Mouse (Mus musculus): ENCODE results near the gene Iqub. TPM values are rescaled to one million over a fixed set of nuclear protein-coding genes. Genes with fewer than 3 reads are reported as not detected.

Iqub gene
- polyA plus RNA-seq (2015; fragmentation: Nextera tagmentation; extraction: Ambion mirVana), result 1.8 and 3.6 TPM in 2 replicates

GRCm38 (mm10) chr6:24514552-24515284 lies at the start of gene Iqub:
Gene Iqub (minus strand): TSS chr6:24515067.
- 0 out of 2 replicates have a peak within 1 kb of the TSS, but pooled peaks have one; percentile 30 for H3K27ac ChIP-seq
- peak; percentile 90 for ATAC-seq (ENCODE audit: low FRiP score)
- no peaks in the 10 kb centered on the region for H3K27me3 ChIP-seq
- no peaks in the 10 kb centered on the region for H3K9me3 ChIP-seq
- 25% methylated on average over 13 of the region's 13 CpGs for WGBS
- peak within 1 kb of the TSS; percentile 43 for H3K4me2 ChIP-seq
- peak within 1 kb of the TSS; percentile 55 for H3K9ac ChIP-seq
- peaks cover 9% of the 10 kb centered on the region for H3K4me1 ChIP-seq (replicated peaks)
- peak within 1 kb of the TSS; percentile 12; the same call in 1 of the 2 replicates for H3K4me3 ChIP-seq
- peaks cover 15% of the 10 kb centered on the region for H3K36me3 ChIP-seq

- 81% methylated on average over 9 of the region's 9 CpGs for WGBS
- Histone ChIP-seq H3K36me3 (no peaks in the 10 kb centered on the region), H3K4me1 (replicated peaks) (no peaks in the 10 kb centered on the region), H3K4me2 (no peak overlapping the region), H3K9ac (no peak overlapping the region), H3K4me3 (no peak overlapping the region), H3K27me3 (no peaks in the 10 kb centered on the region), H3K27ac (no peak overlapping the region), H3K9me3 (no peaks in the 10 kb centered on the region)
- no peak for ATAC-seq (ENCODE audit: low FRiP score)
Measured at GRCm38 (mm10) chr6:24564081-24564480, 49.2 kb upstream of the Iqub start.

DNA sequence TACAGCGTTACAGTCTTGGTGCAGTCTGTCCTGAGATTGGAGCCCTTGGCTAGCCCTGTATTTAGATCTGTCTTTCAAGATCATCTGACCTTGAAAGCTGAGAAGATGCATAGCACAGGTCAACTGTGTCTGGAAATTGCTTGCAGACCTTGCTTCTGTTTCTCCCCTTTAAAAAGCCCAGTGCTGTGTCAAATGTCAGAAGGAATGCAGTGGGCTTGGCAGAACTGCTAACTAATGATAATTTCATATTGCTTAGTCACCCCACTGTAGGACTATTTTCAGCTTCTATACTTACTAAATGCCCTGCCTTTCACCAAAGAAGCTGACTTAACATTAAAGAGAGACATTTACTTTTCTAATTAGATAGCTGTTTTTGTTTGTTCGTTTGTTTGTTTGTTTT lies 40.6 kb upstream of the Iqub start:
- no peaks in the 10 kb centered on the region for H3K4me1 ChIP-seq (replicated peaks)
- H3K27ac ChIP-seq, result no peak overlapping the region
- H3K27me3 ChIP-seq, result no peaks in the 10 kb centered on the region
- no peaks in the 10 kb centered on the region for H3K9me3 ChIP-seq
- no peak overlapping the region for H3K9ac ChIP-seq
- H3K4me2 ChIP-seq, result no peak overlapping the region
- H3K4me3 ChIP-seq, result no peak overlapping the region
- H3K36me3 ChIP-seq, result no peaks in the 10 kb centered on the region
- WGBS, result 86% methylated on average over 2 of the region's 2 CpGs
- no peak for ATAC-seq (ENCODE audit: low FRiP score)

DNA sequence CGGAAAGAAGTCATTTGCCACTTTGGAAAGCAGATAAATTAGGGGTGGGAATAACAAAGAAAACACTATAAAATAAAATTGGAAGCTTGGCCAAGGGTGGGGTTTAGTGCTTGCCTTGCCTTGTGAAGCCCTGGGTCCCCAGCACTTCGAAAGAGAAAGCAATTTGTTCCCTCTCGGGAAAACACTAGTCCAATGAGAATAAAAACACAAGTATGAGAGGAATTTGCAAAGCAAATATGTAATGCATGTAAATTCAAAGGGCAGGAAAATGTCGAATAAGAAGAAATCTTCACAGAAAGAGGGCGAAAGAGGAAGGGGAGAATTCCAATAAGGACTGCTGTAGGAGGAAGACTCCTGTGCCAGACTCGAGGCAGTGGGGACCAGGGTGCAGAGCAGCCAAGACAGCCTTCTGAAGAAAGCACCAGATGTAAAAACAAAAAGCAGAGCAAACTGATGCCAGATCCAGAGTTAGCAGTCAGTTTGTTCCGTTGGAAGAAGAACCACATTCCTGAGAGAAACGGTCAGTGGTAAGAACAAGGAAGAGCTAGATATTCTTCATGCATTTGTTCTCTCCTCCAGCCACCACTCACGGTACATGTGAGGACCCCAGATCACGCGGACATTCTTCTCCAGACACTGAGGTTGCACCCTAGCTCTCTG lies 39.7 kb upstream of the Iqub start:
- Histone ChIP-seq H3K4me1 (replicated peaks) (no peaks in the 10 kb centered on the region), H3K9ac (no peak overlapping the region), H3K4me2 (no peak overlapping the region), H3K27me3 (no peaks in the 10 kb centered on the region), H3K27ac (no peak overlapping the region), H3K9me3 (no peaks in the 10 kb centered on the region), H3K4me3 (no peak overlapping the region), H3K36me3 (no peaks in the 10 kb centered on the region)
- no peak for ATAC-seq (ENCODE audit: low FRiP score)
- WGBS, result 80% methylated on average over 11 of the region's 11 CpGs

GRCm38 (mm10) chr6:24552046-24552445 lies 37.2 kb upstream of the Iqub start:
- 86% methylated on average over 7 of the region's 7 CpGs for WGBS
- Histone ChIP-seq H3K27ac (no peak overlapping the region), H3K27me3 (no peaks in the 10 kb centered on the region), H3K36me3 (no peaks in the 10 kb centered on the region), H3K4me1 (replicated peaks) (no peaks in the 10 kb centered on the region), H3K4me2 (no peak overlapping the region), H3K9me3 (no peaks in the 10 kb centered on the region), H3K9ac (no peak overlapping the region), H3K4me3 (no peak overlapping the region)
- no peak for ATAC-seq (ENCODE audit: low FRiP score)

GRCm38 (mm10) chr6:24549801-24550200 lies 34.9 kb upstream of the Iqub start:
- no peaks in the 10 kb centered on the region for H3K9me3 ChIP-seq
- H3K36me3 ChIP-seq, result no peaks in the 10 kb centered on the region
- H3K4me2 ChIP-seq, result no peak overlapping the region
- no peak overlapping the region for H3K9ac ChIP-seq
- H3K27ac ChIP-seq, result no peak overlapping the region
- no peaks in the 10 kb centered on the region for H3K27me3 ChIP-seq
- H3K4me3 ChIP-seq, result no peak overlapping the region
- no peak for ATAC-seq (ENCODE audit: low FRiP score)
- no peaks in the 10 kb centered on the region for H3K4me1 ChIP-seq (replicated peaks)
- WGBS, result 81% methylated on average over 2 of the region's 2 CpGs

GRCm38 (mm10) chr6:24546716-24547420 lies 32.0 kb upstream of the Iqub start:
- Histone ChIP-seq H3K27ac (no peak overlapping the region), H3K4me2 (no peak overlapping the region), H3K36me3 (no peaks in the 10 kb centered on the region), H3K4me3 (no peak overlapping the region), H3K27me3 (no peaks in the 10 kb centered on the region), H3K9me3 (no peaks in the 10 kb centered on the region), H3K9ac (no peak overlapping the region), H3K4me1 (replicated peaks) (no peaks in the 10 kb centered on the region)
- 96% methylated on average over 1 of the region's 1 CpGs for WGBS
- ATAC-seq (ENCODE audit: low FRiP score), result no peak

DNA sequence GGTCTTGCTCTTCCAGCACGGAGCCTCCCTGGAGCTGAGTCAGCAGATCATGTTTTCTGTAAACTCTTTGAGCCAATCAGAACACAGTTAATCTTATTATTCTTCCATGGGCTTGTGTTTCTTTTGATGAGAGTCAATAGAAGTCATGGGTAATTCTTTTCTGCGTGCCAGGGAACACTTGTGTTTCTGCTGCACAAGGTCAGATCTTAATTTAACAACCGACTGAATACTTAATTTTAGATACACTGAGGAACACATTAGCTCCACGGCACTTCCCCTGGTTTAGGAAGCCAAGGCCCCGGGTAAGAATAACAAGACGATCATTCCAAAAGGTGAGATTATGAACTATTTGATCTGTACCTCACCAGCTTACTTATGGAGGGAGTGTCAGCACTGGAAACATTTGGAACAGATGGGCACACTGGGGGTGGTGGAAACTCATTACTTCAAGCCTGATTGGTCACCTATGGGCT lies 28.3 kb upstream of the Iqub start:
- 69% methylated on average over 6 of the region's 6 CpGs for WGBS
- Histone ChIP-seq H3K4me3 (no peak overlapping the region), H3K27me3 (no peaks in the 10 kb centered on the region), H3K4me1 (replicated peaks) (no peaks in the 10 kb centered on the region), H3K36me3 (no peaks in the 10 kb centered on the region), H3K9ac (no peak overlapping the region), H3K27ac (no peak overlapping the region), H3K4me2 (no peak overlapping the region), H3K9me3 (no peaks in the 10 kb centered on the region)
- ATAC-seq (ENCODE audit: low FRiP score), result 0 out of 2 replicates have a peak, but pooled peaks have one; percentile 32

DNA sequence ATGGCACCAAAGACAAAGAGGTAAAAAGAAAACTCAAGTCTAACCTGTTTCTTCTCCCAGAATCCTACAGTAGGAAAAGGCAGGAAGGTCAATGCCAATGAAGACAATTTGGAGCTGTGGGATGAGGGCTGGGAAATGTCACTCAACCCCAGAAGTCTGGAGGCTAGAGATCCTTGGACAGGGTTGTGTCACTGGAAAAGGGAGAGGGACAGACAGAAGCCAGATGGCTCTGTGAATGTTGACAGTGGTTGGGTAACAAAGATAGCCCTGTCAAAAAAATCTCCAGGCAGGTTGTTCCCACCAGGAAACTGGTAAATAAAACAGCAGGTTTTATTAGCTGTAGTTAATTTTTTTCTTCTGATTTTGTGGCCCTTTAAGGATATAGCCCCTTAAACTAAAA lies 27.5 kb upstream of the Iqub start:
- H3K9ac ChIP-seq, result no peak overlapping the region
- H3K27ac ChIP-seq, result no peak overlapping the region
- no peaks in the 10 kb centered on the region for H3K9me3 ChIP-seq
- no peak overlapping the region for H3K4me2 ChIP-seq
- H3K27me3 ChIP-seq, result no peaks in the 10 kb centered on the region
- no peak overlapping the region for H3K4me3 ChIP-seq
- H3K4me1 ChIP-seq (replicated peaks), result no peaks in the 10 kb centered on the region
- ATAC-seq (ENCODE audit: low FRiP score), result no peak
- H3K36me3 ChIP-seq, result no peaks in the 10 kb centered on the region

DNA sequence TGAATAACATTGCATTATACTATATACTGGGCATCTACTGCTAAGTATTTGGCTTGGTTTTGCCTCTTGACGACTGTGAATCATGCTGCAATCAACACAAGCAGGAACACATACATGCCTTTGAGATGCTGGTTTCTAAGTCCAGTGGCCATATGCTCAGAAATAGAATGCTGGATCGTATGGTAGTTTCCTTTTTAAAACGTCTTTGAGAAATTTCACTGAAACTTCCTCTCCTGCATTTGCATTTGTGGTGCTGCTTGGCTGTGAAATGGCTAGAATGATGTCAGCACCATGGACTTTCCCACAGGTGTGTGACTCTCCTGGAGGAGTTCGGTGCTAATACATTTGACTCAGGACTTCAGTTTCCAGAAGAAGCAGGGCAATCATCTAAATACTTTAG lies 25.2 kb upstream of the Iqub start:
- no peak overlapping the region for H3K4me2 ChIP-seq
- no peak overlapping the region for H3K9ac ChIP-seq
- H3K4me3 ChIP-seq, result no peak overlapping the region
- no peaks in the 10 kb centered on the region for H3K27me3 ChIP-seq
- H3K9me3 ChIP-seq, result no peaks in the 10 kb centered on the region
- no peak for ATAC-seq (ENCODE audit: low FRiP score)
- H3K36me3 ChIP-seq, result no peaks in the 10 kb centered on the region
- H3K4me1 ChIP-seq (replicated peaks), result no peaks in the 10 kb centered on the region
- H3K27ac ChIP-seq, result no peak overlapping the region
- WGBS, result 83% methylated on average over 4 of the region's 4 CpGs

GRCm38 (mm10) chr6:24538435-24538834 lies 23.6 kb upstream of the Iqub start:
- Histone ChIP-seq H3K27me3 (no peaks in the 10 kb centered on the region), H3K27ac (no peak overlapping the region), H3K9me3 (no peaks in the 10 kb centered on the region), H3K9ac (no peak overlapping the region), H3K4me2 (no peak overlapping the region), H3K4me1 (replicated peaks) (no peaks in the 10 kb centered on the region), H3K36me3 (no peaks in the 10 kb centered on the region), H3K4me3 (no peak overlapping the region)
- no peak for ATAC-seq (ENCODE audit: low FRiP score)
- WGBS, result 92% methylated on average over 3 of the region's 3 CpGs

- Histone ChIP-seq H3K4me1 (replicated peaks) (peaks cover 7% of the 10 kb centered on the region), H3K27me3 (no peaks in the 10 kb centered on the region), H3K4me2 (no peak overlapping the region), H3K4me3 (no peak overlapping the region), H3K9me3 (no peaks in the 10 kb centered on the region), H3K36me3 (no peaks in the 10 kb centered on the region), H3K27ac (no peak overlapping the region), H3K9ac (no peak overlapping the region)
- ATAC-seq (ENCODE audit: low FRiP score), result no peak
- 83% methylated on average over 3 of the region's 3 CpGs for WGBS
Measured at GRCm38 (mm10) chr6:24532804-24533203, 17.9 kb upstream of the Iqub start.

All from hindbrain, embryonic 13.5 days (tissue).